Mouse (Mus musculus) heart, postnatal 14 days (tissue): ENCODE results near the gene Celsr1. TPM values are rescaled to one million over a fixed set of nuclear protein-coding genes. Genes with fewer than 3 reads are reported as not detected.

Experiments
- DNase-seq, 2 experiments: peaks; one replicate each; pipeline ENCODE4 v3.0.0; 2021 to 2022
- intact Hi-C: fragments of 180-260 bp; cut with DNase I; formaldehyde crosslinking; loops from one replicate; pipeline ENCODE4 v1.15.1; 2025
- total RNA-seq, 2 experiments: library from RNA; stranded (reverse); gene quantifications; 2 replicates each; pipeline ENCODE4 v1.2.3; 2021

Gene Celsr1
- total RNA-seq, 2 experiments from 2014 or later = 10.0 to 11.5 TPM

DNA sequence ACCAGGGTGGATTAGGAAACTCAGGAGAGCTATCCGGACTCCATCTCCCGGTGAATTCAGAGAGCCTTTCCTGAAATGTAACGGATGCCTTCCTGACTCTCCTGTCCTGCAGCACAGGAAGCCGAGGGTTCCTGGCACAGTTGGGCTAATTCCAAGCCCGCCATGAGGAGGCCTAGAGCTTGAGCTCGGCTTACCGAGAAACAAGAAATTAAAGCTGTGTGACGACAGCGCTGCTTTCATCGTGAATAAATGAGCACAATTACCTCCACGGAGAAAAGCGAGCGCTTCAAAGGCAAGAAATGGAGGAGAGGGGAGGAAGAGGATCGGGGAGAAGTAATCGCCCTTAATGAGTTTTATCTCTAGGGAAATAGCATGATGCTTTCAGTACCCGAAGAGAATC, 57.8 kb downstream of the Celsr1 start:
- intact Hi-C loops = no loop called here
- no peak for DNase-seq

GRCm38 (mm10) chr15:85971596-85971995, 62.0 kb downstream of the Celsr1 start:
- no peak for DNase-seq
- intact Hi-C loops = no loop called here

DNA sequence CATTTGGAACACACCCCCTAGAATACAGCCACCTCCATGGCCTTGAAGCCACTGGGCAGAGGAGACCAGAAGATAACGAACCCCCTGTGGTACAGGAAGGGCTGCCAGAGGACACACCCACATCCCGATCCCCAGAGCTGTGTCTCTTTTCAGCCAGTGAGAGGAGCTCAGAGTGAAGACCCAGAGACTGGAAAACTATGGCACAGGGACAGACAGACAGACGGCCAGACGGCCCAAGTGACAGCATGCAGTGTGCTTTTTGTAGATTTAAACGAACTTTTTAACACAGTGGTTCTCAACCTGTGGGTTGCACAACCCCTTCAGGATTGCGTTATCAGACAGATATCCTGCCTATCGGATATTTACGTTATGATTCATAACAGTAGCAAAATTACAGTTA, 63.1 kb downstream of the Celsr1 start:
- intact Hi-C loops = no loop called here
- peak in 1 of 2 experiments; percentile 10 for DNase-seq

GRCm38 (mm10) chr15:85969707-85970153, 63.8 kb downstream of the Celsr1 start:
- peak; percentile 47 to 67 for DNase-seq
- intact Hi-C loops = no loop called here

DNA sequence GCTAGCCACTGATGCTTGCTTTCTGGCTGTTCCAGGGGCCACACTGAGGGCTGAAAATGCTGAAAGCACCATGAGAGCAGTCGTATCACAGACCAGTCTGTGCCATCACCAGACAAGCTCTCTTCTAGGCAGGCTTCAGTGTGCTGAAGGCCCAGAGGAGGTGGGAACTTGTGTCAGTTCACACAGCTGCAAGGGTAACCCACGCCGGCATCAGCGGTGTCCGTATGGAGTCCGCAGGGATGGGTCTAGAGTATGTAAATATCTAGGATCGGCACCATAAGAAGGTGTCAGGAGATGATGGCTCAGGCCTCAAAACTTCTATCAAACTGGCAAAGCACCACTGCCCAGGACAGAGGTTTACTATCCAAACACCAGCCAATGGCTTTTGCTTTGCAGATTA, 64.3 kb downstream of the Celsr1 start:
- DNase-seq = no peak
- intact Hi-C loops = no loop called here

- intact Hi-C loops = no loop called here
- no peak for DNase-seq
These were observed 67.5 kb downstream of the Celsr1 start for GRCm38 (mm10) chr15:85966032-85966431.

DNA sequence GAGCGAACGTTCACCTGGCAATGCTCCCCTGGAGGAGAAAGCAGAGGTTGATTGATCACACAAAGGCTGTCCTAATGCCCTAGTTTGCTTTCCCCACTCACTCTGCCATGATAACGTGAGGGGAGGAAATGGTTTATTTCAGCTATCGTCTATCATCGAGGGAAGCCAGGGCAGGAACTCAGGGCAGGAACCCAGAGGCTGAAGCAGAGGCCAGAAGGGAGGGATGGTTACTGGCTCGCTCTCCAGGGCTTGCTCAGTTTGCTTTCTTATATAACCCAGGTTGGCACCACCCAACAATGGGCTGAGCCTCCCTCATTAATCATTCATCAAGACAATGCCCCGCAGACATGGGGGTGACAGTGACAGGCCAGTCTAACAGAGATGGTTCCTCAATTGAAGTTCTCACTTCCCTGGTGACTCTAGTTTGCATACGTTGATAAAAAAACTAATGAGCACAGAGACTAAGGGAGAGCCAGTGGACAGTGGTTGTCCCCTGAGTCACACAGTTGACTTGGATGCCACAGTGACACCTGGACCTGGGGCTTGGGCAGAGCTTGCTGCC, 70.2 kb downstream of the Celsr1 start:
- intact Hi-C loops = no loop called here
- DNase-seq = no peak

- intact Hi-C loops = no loop called here
- no peak for DNase-seq
These were observed 70.9 kb downstream of the Celsr1 start for GRCm38 (mm10) chr15:85962691-85963090.

- intact Hi-C loops = no loop called here
These were observed 71.9 kb downstream of the Celsr1 start for GRCm38 (mm10) chr15:85961651-85962050.

GRCm38 (mm10) chr15:85961131-85961530, 72.4 kb downstream of the Celsr1 start:
- intact Hi-C loops = no loop called here
- no peak for DNase-seq

More at GRCm38 (mm10) chr15:85961651-85962050, 71.9 kb downstream of the Celsr1 start:
- no peak for DNase-seq

DNA sequence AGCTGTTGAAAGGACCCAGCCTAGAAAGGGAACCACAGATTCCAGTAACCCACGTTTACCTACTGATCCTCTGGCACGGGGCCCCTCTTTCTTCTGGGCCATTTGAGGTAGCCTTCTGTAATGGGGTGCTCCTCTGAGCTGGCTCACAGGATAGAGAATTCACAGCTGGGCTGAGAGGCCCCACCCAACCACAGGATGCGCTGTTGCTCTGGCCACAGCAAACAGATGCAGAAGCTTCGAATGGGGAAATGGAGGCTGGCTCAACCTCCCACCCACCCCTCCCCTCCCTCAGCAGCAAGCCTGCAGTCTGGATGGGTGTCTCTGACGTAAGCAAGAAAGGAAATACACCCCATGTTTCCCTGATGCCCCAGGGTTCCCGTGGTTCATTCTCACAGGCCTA, 77.4 kb downstream of the Celsr1 start:
- intact Hi-C loops = no loop called here
- DNase-seq = no peak

DNA sequence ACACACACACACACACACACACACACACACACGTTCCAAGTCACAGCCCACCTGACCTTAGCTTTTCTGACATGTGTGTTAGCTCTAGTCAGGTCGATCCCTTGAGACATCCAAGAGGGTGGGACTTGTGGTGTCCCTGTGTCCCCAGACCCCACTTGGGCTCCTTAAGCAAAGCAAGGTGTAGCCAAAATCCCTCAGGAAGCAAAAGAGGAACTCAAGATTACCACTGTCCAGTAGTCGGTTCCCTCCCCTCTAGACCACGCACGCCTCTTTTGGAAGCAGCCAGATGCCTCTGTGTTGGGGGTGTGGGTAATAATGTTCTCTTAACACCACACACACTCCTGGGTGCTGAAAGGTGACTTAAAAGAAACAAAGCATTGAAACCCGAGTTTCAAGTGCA, 80.1 kb downstream of the Celsr1 start:
- no peak for DNase-seq

DNA sequence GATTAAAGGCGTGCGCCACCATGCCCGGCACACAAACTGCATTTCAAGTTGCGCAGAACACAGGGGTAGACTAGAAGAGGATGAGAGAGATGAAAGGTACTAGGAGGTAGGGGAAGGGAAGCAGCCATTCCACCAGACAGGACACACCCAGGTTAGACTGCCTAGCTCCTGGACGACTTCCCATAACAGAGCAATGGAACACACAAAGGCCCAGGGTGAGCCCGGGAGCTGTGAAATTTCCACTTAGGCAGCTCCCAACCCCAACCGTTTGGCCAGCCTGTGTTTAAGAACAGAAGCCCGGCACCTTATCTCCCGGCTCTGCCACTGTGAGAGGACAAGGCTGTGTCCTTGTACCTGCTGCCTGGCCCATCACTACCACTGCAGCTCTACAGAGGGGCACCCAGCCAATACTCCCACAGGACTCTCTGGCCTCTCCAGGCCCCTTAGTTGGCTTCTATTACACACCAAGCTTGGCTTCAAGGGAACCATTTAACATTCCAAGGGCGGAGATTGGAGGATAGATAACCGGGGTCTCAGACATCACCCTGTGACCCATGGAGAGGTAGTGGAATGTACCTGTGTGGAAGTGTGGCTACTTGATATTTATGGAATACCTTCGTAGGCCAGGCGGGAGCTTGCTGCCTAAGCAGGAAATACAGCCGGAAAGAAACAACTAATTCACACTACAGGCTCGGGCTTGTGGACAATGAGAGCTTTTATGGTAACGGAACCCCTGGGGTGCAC, 84.0 kb downstream of the Celsr1 start:
- peak; percentile 14 to 21 for DNase-seq
- intact Hi-C loops = no loop called here

More for the DNA sequence above, 80.1 kb downstream of the Celsr1 start:
- intact Hi-C loops = no loop called here

DNA sequence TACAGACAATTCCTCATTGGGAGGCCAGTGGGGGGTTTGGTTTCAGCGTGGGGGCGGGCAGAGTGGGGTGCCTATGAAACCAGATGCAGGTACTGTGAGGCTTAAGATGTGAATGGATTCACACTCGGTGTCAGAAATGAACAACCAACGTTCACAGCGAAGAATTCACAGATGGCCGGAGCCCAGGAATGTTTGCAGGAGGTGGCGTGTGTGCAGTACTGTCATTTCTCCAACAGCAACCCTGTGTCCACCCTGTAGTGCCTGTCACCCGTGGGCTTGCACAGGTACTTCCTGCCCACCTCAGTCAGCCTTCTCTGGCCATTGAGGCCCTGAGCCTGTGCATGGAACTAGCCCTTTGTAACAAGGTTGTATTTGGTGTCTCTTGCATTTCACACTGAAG, 85.6 kb downstream of the Celsr1 start:
- DNase-seq = no peak
- intact Hi-C loops = no loop called here

DNA sequence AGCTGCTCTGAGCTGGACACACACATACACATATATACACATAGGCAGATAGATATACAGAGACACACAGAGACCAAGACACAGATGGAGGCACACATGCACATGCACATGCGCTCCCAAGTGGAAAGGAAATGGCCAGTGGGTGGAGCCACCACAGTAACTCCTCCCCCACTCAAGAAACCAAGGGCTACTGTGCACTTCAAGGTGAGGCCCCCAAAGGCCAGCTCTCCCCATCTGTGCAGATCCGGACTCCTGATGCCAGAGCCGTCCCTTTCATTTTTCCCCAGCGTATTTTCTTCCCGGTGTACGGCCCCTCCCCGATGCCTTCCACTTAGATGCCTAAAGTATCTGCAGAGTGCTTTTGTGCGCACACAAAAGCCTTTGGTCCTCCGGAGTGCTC, 86.0 kb downstream of the Celsr1 start:
- no peak for DNase-seq
- intact Hi-C loops = no loop called here

DNA sequence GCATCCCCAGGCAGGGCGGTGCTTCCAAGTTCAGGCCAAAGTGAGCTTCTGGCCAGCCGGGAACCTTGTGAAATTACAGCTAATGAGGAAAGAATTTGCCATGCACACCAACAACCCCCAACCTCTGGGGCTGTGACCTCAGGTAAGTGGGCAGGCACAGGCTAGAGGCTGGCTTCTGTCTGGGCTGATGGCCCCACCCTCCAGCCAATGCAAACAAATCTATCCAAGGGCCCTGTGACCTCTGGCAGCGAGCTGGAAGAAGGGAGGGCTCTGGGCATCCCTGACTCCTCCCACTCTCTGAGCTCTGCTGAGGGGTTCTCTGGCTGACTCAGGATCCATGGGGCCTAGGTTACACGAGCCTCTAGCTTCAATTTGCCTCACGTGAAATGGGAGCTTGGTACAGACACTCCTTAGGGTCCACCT, 97.9 kb downstream of the Celsr1 start:
- peak; percentile 25 to 47 for DNase-seq
- intact Hi-C loops = no loop called here

- no peak for DNase-seq
- intact Hi-C loops = no loop called here
These were observed 105.4 kb downstream of the Celsr1 start for GRCm38 (mm10) chr15:85928161-85928560.

- DNase-seq = no peak
- intact Hi-C loops = no loop called here
These were observed 111.7 kb downstream of the Celsr1 start for GRCm38 (mm10) chr15:85921855-85922254.

DNA sequence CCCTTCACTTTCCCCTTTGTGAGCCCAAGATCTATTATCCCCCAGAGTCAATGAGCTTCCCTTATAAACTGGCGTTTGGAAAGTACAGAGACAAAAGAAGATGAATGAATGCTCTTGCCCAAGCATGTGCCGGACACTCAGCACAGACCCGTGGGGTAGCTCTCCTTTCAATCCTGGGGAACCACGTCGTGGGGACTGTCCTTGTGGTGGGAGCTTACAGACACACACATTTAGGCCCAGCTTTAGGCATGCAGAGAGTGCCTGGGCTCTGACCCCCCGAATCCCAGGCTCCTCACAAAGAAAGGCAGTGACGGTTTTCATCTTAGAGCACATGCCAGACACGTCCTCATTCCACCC, 113.7 kb downstream of the Celsr1 start:
- intact Hi-C loops = no loop called here
- no peak for DNase-seq

- intact Hi-C loops = no loop called here
- no peak for DNase-seq
These were observed 114.2 kb downstream of the Celsr1 start for GRCm38 (mm10) chr15:85919191-85919891.

DNA sequence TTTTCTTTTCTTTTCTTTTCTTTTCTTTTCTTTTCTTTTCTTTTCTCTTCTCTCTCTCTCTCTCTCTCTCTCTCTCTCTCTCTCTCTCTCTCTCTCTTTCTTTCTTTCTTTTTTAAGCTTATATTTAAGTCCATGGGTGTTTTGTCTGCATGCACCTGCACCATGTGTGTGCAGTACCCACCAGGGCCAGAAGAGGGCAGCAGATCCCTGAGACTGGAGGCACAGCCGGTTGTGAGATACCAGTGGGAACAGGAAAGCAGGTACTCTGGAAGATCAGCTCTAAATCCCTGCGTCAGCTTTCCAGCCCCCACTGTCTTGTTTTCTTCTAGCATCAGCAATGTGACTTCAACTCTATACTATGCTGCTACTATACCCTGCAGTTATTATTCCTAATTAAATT, 120.0 kb downstream of the Celsr1 start:
- peak; percentile 51 to 76 for DNase-seq
- intact Hi-C loops = no loop called here

- intact Hi-C loops = no loop called here
- no peak for DNase-seq
These were observed 123.6 kb downstream of the Celsr1 start for GRCm38 (mm10) chr15:85909931-85910330.
